Mouse (Mus musculus) myocyte (in vitro differentiated cells): ENCODE data around the gene Lrpap1. TPM values are rescaled to one million over a fixed set of nuclear protein-coding genes. Genes with fewer than 3 reads are reported as not detected.

Source experiments
- H3K27me3 ChIP-seq: one replicate; pipeline ENCODE4 v1.6.1; 2011; ENCODE audit not compliant: control insufficient read depth, insufficient read depth, insufficient read length
- H3K36me3 ChIP-seq: one replicate; pipeline ENCODE4 v1.6.1; 2011; ENCODE audit not compliant: control insufficient read depth, insufficient read depth
- H3K4me2 ChIP-seq: one replicate; pipeline ENCODE4 v1.6.1; 2011; ENCODE audit warnings: low read depth, control low read depth
- H3K4me3 ChIP-seq: one replicate; pipeline ENCODE4 v1.5.1; 2011; ENCODE audit warnings: mild to moderate bottlenecking, control low read depth, moderate library complexity
- H3K79me2 ChIP-seq: one replicate; pipeline ENCODE4 v1.6.1; 2011; ENCODE audit not compliant: control insufficient read depth, insufficient read depth
- H3ac ChIP-seq: one replicate; pipeline ENCODE4 v1.6.1; 2011; ENCODE audit not compliant: control insufficient read depth, insufficient read length
- CEBPB ChIP-seq: IDR thresholded peaks from 2 replicates; pipeline ENCODE4 v1.6.1; 2011; ENCODE audit warnings: mild to moderate bottlenecking, moderate library complexity; ENCODE audit not compliant: poor library complexity, insufficient read depth, severe bottlenecking
- E2F4 ChIP-seq: IDR thresholded peaks from one replicate; pipeline ENCODE4 v1.6.1; 2011; ENCODE audit warnings: mild to moderate bottlenecking, control low read depth, moderate library complexity; ENCODE audit not compliant: insufficient read depth
- MAX ChIP-seq: IDR thresholded peaks from one replicate; pipeline ENCODE4 v1.6.1; 2011; ENCODE audit warnings: low read depth, mild to moderate bottlenecking, control low read depth
- MYOD1 ChIP-seq, 3 experiments: IDR thresholded peaks; one replicate each; pipeline ENCODE4 v1.6.1; 2011; ENCODE audit warnings: control low read depth in 2 of 3, low read depth in 2 of 3, mild to moderate bottlenecking in 2 of 3, moderate library complexity in 1 of 3; ENCODE audit not compliant: insufficient read length in 2 of 3, control insufficient read depth in 1 of 3
- MYOG ChIP-seq, 3 experiments: IDR thresholded peaks; one replicate each; pipeline ENCODE4 v1.6.1; 2011; ENCODE audit warnings: control low read depth in 2 of 3, low read depth in 2 of 3, mild to moderate bottlenecking in 2 of 3; ENCODE audit not compliant: insufficient read length in 2 of 3, control insufficient read depth in 1 of 3, insufficient read depth in 1 of 3
- POLR2A ChIP-seq: IDR thresholded peaks from one replicate; pipeline ENCODE4 v1.6.1; 2011; ENCODE audit warnings: low read depth, mild to moderate bottlenecking, control low read depth, moderate library complexity; ENCODE audit not compliant: insufficient read length
- POLR2AphosphoS2 ChIP-seq: IDR thresholded peaks from one replicate; pipeline ENCODE4 v1.6.1; 2011; ENCODE audit warnings: low read depth, control low read depth; ENCODE audit not compliant: insufficient read length
- REST ChIP-seq: IDR thresholded peaks from one replicate; pipeline ENCODE4 v1.6.1; 2011; ENCODE audit warnings: mild to moderate bottlenecking, control low read depth, moderate library complexity; ENCODE audit not compliant: insufficient read depth, insufficient read length
- SRF ChIP-seq: IDR thresholded peaks from one replicate; pipeline ENCODE4 v1.6.1; 2011; ENCODE audit warnings: low read depth; ENCODE audit not compliant: control insufficient read depth, insufficient read length
- TCF12 ChIP-seq: IDR thresholded peaks from one replicate; pipeline ENCODE4 v1.6.1; 2011; ENCODE audit warnings: mild to moderate bottlenecking, control low read depth; ENCODE audit not compliant: poor library complexity, insufficient read depth, severe bottlenecking
- TCF3 ChIP-seq: IDR thresholded peaks from one replicate; pipeline ENCODE4 v1.6.1; 2011; ENCODE audit warnings: low read depth, control low read depth; ENCODE audit not compliant: insufficient read length
- USF1 ChIP-seq: IDR thresholded peaks from one replicate; pipeline ENCODE4 v1.6.1; 2011; ENCODE audit warnings: low read depth, mild to moderate bottlenecking, control low read depth, moderate library complexity
- polyA plus RNA-seq: library from polyadenylated mRNA; unstranded; fragments of >200 nt; fragmentation: generic; extraction: Trizol; gene quantifications from one replicate; pipeline ENCODE4 v1.2.1, GENCODE M21; 2012; ENCODE audit warnings: missing spikeins

The Lrpap1 gene
- polyA plus RNA-seq, 1 experiment: 46.2 TPM

- TF ChIP-seq USF1 (no peak), TCF12 (no peak), MYOG (IDR thresholded peaks at IDR 0.05; ENCODE audit: control insufficient read depth in 1 of 3, insufficient read depth in 1 of 3, insufficient read length in 2 of 3, low read depth in 2 of 3) (no peak), E2F4 (no peak), MAX (no peak), POLR2A (no peak), REST (no peak), CEBPB (no peak), SRF (no peak), MYOD1 (IDR thresholded peaks at IDR 0.05; ENCODE audit: control insufficient read depth in 1 of 3, insufficient read length in 2 of 3, low read depth in 2 of 3) (no peak), TCF3 (no peak), POLR2AphosphoS2 (no peak)
- Histone ChIP-seq H3K36me3 (no peaks in the 10 kb centered on the region), H3ac (no peak overlapping the region), H3K4me2 (no peak overlapping the region), H3K79me2 (no peaks in the 10 kb centered on the region), H3K27me3 (peaks cover 57% of the 10 kb centered on the region), H3K4me3 (no peak overlapping the region)
These were observed 35.8 kb upstream of the Lrpap1 start for GRCm38 (mm10) chr5:35141316-35141715.

DNA sequence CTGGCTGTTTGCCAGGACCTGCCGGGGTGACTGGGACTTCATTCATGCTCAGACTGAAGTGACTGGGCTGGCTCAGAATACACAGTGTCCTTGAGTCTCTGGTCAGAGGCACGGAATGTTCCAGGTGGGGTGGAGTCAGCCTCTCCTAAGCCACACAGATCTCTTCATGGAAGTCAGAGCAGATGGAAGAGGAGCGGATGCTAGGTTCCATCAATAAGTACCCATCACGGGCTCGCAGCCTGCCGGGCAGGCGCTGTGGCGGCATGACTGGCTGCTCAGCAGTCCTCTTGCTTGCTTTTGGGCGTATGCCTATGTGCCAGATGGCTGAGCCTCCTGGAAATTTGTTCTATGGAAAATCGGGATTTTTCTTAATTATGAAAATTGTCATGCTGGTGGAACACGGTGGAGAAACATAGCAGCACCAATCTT is 32.6 kb upstream of the Lrpap1 start:
- Histone ChIP-seq H3K36me3 (no peaks in the 10 kb centered on the region), H3K4me3 (no peak overlapping the region), H3K4me2 (no peak overlapping the region), H3K79me2 (no peaks in the 10 kb centered on the region), H3K27me3 (peaks cover 60% of the 10 kb centered on the region), H3ac (no peak overlapping the region)
- TF ChIP-seq USF1 (no peak), TCF3 (no peak), POLR2A (no peak), REST (no peak), MYOG (IDR thresholded peaks at IDR 0.05; ENCODE audit: control insufficient read depth in 1 of 3, insufficient read depth in 1 of 3, insufficient read length in 2 of 3, low read depth in 2 of 3) (no peak), E2F4 (no peak), SRF (no peak), TCF12 (no peak), POLR2AphosphoS2 (no peak), MAX (no peak), MYOD1 (IDR thresholded peaks at IDR 0.05; ENCODE audit: control insufficient read depth in 1 of 3, insufficient read length in 2 of 3, low read depth in 2 of 3) (no peak), CEBPB (no peak)

GRCm38 (mm10) chr5:35137510-35138182 is 32.1 kb upstream of the Lrpap1 start:
- Histone ChIP-seq H3K4me2 (no peak overlapping the region), H3K36me3 (no peaks in the 10 kb centered on the region), H3ac (no peak overlapping the region), H3K4me3 (no peak overlapping the region), H3K27me3 (peaks cover 56% of the 10 kb centered on the region), H3K79me2 (no peaks in the 10 kb centered on the region)
- TF ChIP-seq POLR2AphosphoS2 (no peak), E2F4 (no peak), TCF12 (no peak), SRF (no peak), CEBPB (no peak), MYOG (IDR thresholded peaks at IDR 0.05; ENCODE audit: control insufficient read depth in 1 of 3, insufficient read depth in 1 of 3, insufficient read length in 2 of 3, low read depth in 2 of 3) (no peak), POLR2A (no peak), MYOD1 (IDR thresholded peaks at IDR 0.05; ENCODE audit: control insufficient read depth in 1 of 3, insufficient read length in 2 of 3, low read depth in 2 of 3) (no peak), REST (no peak), USF1 (no peak), MAX (no peak), TCF3 (no peak)

DNA sequence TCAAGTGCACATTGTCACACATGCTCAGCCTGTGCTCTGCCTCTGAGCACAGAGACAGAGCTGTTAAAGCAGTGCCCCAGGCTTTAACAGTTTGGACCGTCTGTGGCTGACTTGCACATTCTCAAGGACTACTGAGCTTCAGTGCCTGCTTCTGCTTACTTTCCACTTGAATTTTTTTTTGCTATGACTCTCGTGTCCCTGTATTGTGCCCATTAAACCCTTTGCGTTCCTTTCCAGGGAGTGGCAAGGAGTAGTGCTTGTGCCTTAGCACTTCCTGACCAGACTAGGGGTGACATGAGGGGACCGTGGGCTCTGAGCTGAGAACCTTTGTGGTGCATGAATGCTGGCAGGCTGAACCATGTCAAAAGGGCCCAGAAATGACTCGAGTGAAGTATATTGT is 30.3 kb upstream of the Lrpap1 start:
- Histone ChIP-seq H3K4me3 (no peak overlapping the region), H3K36me3 (no peaks in the 10 kb centered on the region), H3K27me3 (peaks cover 43% of the 10 kb centered on the region), H3K79me2 (no peaks in the 10 kb centered on the region), H3K4me2 (no peak overlapping the region), H3ac (no peak overlapping the region)
- TF ChIP-seq CEBPB: no peak
- TF ChIP-seq SRF: no peak
- TF ChIP-seq MYOG (IDR thresholded peaks at IDR 0.05; ENCODE audit: control insufficient read depth in 1 of 3, insufficient read depth in 1 of 3, insufficient read length in 2 of 3, low read depth in 2 of 3): no peak
- TF ChIP-seq REST: no peak
- TF ChIP-seq POLR2AphosphoS2: no peak
- TF ChIP-seq MAX: no peak
- TF ChIP-seq TCF12: no peak
